Mouse (Mus musculus) hindbrain, embryonic 11.5 days (tissue): Measurements from ENCODE around the gene Dazap2. TPM values are rescaled to one million over a fixed set of nuclear protein-coding genes. Genes with fewer than 3 reads are reported as not detected.

ENCODE experiments used
- ATAC-seq: fragments of 200-750 bp; cut with Nextera tagmentation; 2 replicates; pipeline ENCODE4 v1.8.0; 2017; ENCODE audit warnings: mild to moderate bottlenecking, moderate TSS enrichment, moderate library complexity; ENCODE audit not compliant: low FRiP score
- DNase-seq: peaks from one replicate; pipeline ENCODE4 v3.0.0-alpha.2; 2015; ENCODE audit warnings: low spot score
- H3K27ac ChIP-seq: fragments of 300-500 bp; sonication (generic); 2 replicates; pipeline ENCODE4 v1.5.1; 2014; ENCODE audit warnings: mild to moderate bottlenecking, low read depth, low read length
- H3K27me3 ChIP-seq: fragments of 300-500 bp; sonication (generic); 2 replicates; pipeline ENCODE4 v1.6.1; 2014; ENCODE audit warnings: mild to moderate bottlenecking, low read length, moderate library complexity, mixed read lengths; ENCODE audit not compliant: control insufficient read depth, insufficient read depth
- H3K36me3 ChIP-seq: fragments of 300-500 bp; sonication (generic); 2 replicates; pipeline ENCODE4 v1.6.1; 2014; ENCODE audit warnings: mild to moderate bottlenecking, low read length, moderate library complexity, mixed read lengths; ENCODE audit not compliant: control insufficient read depth, insufficient read depth
- H3K4me1 ChIP-seq: fragments of 300-500 bp; sonication (generic); replicated peaks from 2 replicates; pipeline ENCODE4 v1.6.1; 2014; ENCODE audit warnings: low read length, mixed read lengths; ENCODE audit not compliant: control insufficient read depth, insufficient read depth
- H3K4me2 ChIP-seq: fragments of 300-500 bp; sonication (generic); replicated peaks from 2 replicates; pipeline ENCODE4 v1.6.1; 2014; ENCODE audit warnings: mild to moderate bottlenecking, low read depth, low read length
- H3K4me3 ChIP-seq: fragments of 300-500 bp; sonication (generic); 2 replicates; pipeline ENCODE4 v1.5.1; 2014; ENCODE audit warnings: low read depth, low read length
- H3K9ac ChIP-seq: fragments of 300-500 bp; sonication (generic); 2 replicates; pipeline ENCODE4 v1.6.1; 2014; ENCODE audit warnings: low read depth, low read length
- H3K9me3 ChIP-seq: fragments of 300-500 bp; sonication (generic); 2 replicates; pipeline ENCODE4 v1.6.1; 2016; ENCODE audit warnings: low read length; ENCODE audit not compliant: control insufficient read depth
- WGBS: fragments of 180-500 bp; shearing (Covaris S2); extraction: QIAGEN DNeasy Blood & Tissue Kit; methylation state at CpG from one replicate; pipeline ENCODE4 v1.1.7; 2014; 5-methylcytosine and 5-hydroxymethylcytosine counted together
- polyA plus RNA-seq: library from polyadenylated mRNA; unstranded; fragments of >200 nt; fragmentation: Nextera tagmentation; extraction: Ambion mirVana; gene quantifications from 2 replicates; pipeline ENCODE4 v1.2.1, GENCODE M21; 2014

Dazap2 gene
- polyA plus RNA-seq, 1 experiment from 2014 or later = 256 TPM

DNA sequence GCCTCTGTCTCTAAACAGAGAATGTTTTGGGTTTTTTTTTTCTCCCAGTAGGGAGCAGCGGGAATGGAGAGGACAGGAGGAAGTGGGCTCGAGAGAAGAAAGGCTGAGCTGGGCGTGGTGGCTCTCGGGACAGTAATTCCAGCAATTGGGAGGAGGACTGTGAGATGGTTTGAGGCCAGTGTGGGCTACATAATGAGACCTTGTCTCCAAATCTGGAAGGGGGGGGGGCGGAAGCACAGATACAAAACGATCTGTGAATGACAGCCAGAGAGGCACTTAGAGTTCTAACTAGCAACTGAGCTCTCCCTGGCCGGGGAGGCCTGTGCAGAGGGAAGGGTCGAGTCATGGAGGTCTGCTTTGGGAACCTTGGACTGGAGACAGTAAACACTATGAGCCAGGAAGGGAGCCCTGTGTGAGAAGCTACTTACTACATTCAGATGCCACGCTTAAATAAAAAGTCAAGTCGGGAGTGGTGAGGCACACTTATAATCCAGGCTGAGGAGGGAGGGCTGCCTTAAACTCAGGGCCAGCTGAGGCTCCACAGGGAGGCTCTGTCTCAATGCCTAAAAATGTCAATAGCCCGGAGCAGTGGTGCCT, 12.7 kb downstream of the Dazap2 start:
- no peak for ATAC-seq
- Histone ChIP-seq H3K27ac (no peak overlapping the region), H3K4me1 (no peaks in the 10 kb centered on the region), H3K9me3 (no peaks in the 10 kb centered on the region), H3K27me3 (no peaks in the 10 kb centered on the region), H3K36me3 (no peaks in the 10 kb centered on the region), H3K4me2 (no peak overlapping the region), H3K9ac (no peak overlapping the region), H3K4me3 (no peak overlapping the region)
- WGBS = 6% methylated on average over 11 of the region's 11 CpGs
- DNase-seq = peak; percentile 24

GRCm38 (mm10) chr15:100628797-100629196, 13.6 kb downstream of the Dazap2 start:
- DNase-seq (no peak), ATAC-seq (no peak)
- Histone ChIP-seq H3K9me3 (no peaks in the 10 kb centered on the region), H3K9ac (no peak overlapping the region), H3K4me1 (no peaks in the 10 kb centered on the region), H3K27me3 (peaks cover 2% of the 10 kb centered on the region; the same call in 1 of the 2 replicates), H3K4me3 (no peak overlapping the region), H3K27ac (no peak overlapping the region), H3K36me3 (no peaks in the 10 kb centered on the region), H3K4me2 (no peak overlapping the region)
- 54% methylated on average over 7 of the region's 7 CpGs for WGBS

DNA sequence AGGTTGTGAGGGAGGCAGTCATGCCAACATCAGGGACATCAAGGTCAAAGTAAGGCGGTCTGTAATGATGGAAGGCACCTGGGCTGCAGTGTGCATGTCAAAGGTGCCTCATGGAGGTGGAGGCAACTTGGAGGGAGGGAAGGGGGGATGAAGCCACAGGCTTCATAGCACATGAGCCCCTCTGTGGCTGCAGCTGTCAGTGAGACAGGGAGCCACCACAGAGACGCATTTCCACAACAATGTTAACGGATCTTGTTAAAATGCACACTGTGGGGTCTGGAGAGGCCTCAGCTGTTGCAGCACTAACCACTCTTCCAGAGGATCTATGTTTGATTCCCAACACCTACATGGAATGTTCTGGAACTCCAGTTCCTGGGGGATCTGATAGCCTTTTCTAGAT, 15.0 kb downstream of the Dazap2 start:
- 63% methylated on average over 3 of the region's 3 CpGs for WGBS
- no peak for ATAC-seq
- Histone ChIP-seq H3K4me3 (no peak overlapping the region), H3K9ac (no peak overlapping the region), H3K4me1 (no peaks in the 10 kb centered on the region), H3K27ac (no peak overlapping the region), H3K36me3 (no peaks in the 10 kb centered on the region), H3K9me3 (no peaks in the 10 kb centered on the region), H3K27me3 (peaks cover 12% of the 10 kb centered on the region), H3K4me2 (no peak overlapping the region)
- no peak for DNase-seq

DNA sequence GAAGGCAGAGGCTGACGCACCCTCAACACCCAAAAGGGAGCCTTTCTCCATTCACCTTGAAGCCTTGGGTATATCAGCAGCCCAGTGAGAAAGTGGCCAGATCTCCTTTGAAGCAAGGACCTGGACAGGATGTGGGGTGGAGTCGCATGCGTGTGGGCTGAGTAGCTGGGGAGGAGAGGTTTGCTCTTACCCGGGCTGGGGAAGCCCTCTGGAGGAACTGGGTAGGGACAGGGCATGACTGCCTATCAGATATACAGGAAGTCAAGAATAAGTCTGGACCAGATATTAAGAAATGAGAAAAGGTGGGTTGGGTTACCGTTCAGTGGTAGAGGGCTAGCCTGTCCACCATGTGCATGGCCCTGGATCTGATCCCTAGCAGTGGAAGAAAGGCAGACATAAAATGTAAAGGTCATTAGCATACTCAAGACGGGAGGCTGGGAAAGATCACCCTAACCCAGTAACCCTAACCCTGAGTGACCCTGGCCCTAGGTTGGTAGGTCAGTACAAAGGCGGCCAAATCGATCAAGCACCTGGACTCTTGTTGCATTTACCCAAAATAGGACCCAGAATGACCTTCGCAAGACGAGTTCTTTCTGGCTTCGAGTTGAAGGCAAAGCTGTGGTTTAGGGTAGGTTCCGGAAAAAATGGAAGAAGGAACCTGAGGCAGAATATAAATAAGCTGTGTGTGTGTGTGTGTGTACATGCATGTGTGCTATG, 16.5 kb downstream of the Dazap2 start:
- H3K4me3 ChIP-seq = no peak overlapping the region
- no peak overlapping the region for H3K4me2 ChIP-seq
- no peaks in the 10 kb centered on the region for H3K9me3 ChIP-seq
- 87% methylated on average over 12 of the region's 12 CpGs for WGBS
- H3K9ac ChIP-seq = no peak overlapping the region
- peaks cover 4% of the 10 kb centered on the region for H3K4me1 ChIP-seq
- ATAC-seq = no peak
- H3K27ac ChIP-seq = no peak overlapping the region
- DNase-seq = no peak
- peaks cover 27% of the 10 kb centered on the region for H3K27me3 ChIP-seq
- no peaks in the 10 kb centered on the region for H3K36me3 ChIP-seq

- Histone ChIP-seq H3K9me3 (no peaks in the 10 kb centered on the region), H3K9ac (no peak overlapping the region), H3K4me3 (no peak overlapping the region), H3K27me3 (peaks cover 34% of the 10 kb centered on the region), H3K4me2 (no peak overlapping the region), H3K27ac (no peak overlapping the region), H3K36me3 (no peaks in the 10 kb centered on the region), H3K4me1 (peaks cover 8% of the 10 kb centered on the region)
- DNase-seq = no peak
- 92% methylated on average over 5 of the region's 5 CpGs for WGBS
- no peak for ATAC-seq
Observed at GRCm38 (mm10) chr15:100632323-100632722, 17.2 kb downstream of the Dazap2 start.

DNA sequence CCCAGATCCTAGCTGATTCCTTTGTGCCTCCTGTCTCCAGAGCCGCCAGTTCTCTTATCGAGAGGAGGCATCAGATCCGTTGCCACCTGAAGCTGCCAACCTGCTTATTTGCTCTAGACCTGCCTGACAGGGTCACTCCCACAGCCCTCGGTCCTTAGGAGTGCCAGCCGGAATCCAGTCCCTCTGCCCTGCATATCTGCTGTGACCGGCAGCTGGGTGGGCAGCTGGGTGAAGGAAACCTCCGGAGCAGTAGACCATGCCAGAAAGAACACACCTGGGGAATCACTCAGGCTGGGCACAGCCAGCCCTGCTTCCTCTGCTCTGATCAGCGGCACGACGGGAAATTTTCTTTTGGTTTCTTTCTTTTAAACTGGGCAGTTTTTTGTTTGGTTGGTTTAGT, 18.2 kb downstream of the Dazap2 start:
- no peak overlapping the region for H3K4me2 ChIP-seq
- no peak overlapping the region for H3K9ac ChIP-seq
- ATAC-seq = no peak
- no peak for DNase-seq
- no peak overlapping the region for H3K4me3 ChIP-seq
- no peaks in the 10 kb centered on the region for H3K36me3 ChIP-seq
- WGBS = 83% methylated on average over 10 of the region's 10 CpGs
- H3K4me1 ChIP-seq = peaks cover 8% of the 10 kb centered on the region
- H3K27me3 ChIP-seq = peaks cover 44% of the 10 kb centered on the region
- H3K9me3 ChIP-seq = no peaks in the 10 kb centered on the region
- no peak overlapping the region for H3K27ac ChIP-seq

GRCm38 (mm10) chr15:100635239-100635638, 20.1 kb downstream of the Dazap2 start:
- Histone ChIP-seq H3K9ac (no peak overlapping the region), H3K4me2 (no peak overlapping the region), H3K9me3 (no peaks in the 10 kb centered on the region), H3K4me1 (peaks cover 8% of the 10 kb centered on the region), H3K4me3 (no peak overlapping the region), H3K36me3 (no peaks in the 10 kb centered on the region), H3K27me3 (peaks cover 45% of the 10 kb centered on the region), H3K27ac (no peak overlapping the region)
- WGBS = 11% methylated on average over 9 of the region's 9 CpGs
- ATAC-seq = no peak
- DNase-seq = no peak

GRCm38 (mm10) chr15:100635851-100636645, 20.9 kb downstream of the Dazap2 start:
- 3% methylated on average over 38 of the region's 38 CpGs for WGBS
- Histone ChIP-seq H3K36me3 (no peaks in the 10 kb centered on the region), H3K4me1 (peaks cover 8% of the 10 kb centered on the region), H3K27me3 (peaks cover 45% of the 10 kb centered on the region), H3K9me3 (no peaks in the 10 kb centered on the region), H3K27ac (no peak overlapping the region), H3K4me3 (peak overlapping the region; percentile 45), H3K9ac (no peak overlapping the region; the same call in 1 of the 2 replicates), H3K4me2 (peak overlapping the region; percentile 84)
- DNase-seq = peak; percentile 41
- ATAC-seq = no peak
